Mouse (Mus musculus): ENCODE measurements around the gene Gm13289. TPM values are rescaled to one million over a fixed set of nuclear protein-coding genes. Genes with fewer than 3 reads are reported as not detected.
"Not testable (repeated sequence)": the region's sequence is repeated elsewhere in the genome, so short reads cannot be mapped to it uniquely, and the experiment has no call there.

The Gm13289 gene
- total and polyA plus RNA-seq, 3 experiments, result not detected

- in situ Hi-C loops (cut with MboI; ENCODE audit: low pct_ligation_motif_present, low pct_unique_long_range_greater_than_20kb, low sequenced_read_pairs); dilution Hi-C loops (cut with MboI; ENCODE audit: extremely low pct_ligation_motif_present, extremely low pct_unique_long_range_greater_than_20kb, low sequenced_read_pairs); H3K9me3 ChIP-seq (replicated peaks; ENCODE audit: low read length); H3K4me1 ChIP-seq (ENCODE audit: control insufficient read depth in 1 of 2, insufficient read depth in 2 of 2); DNase-seq (ENCODE audit: extremely low read depth); H3K79me2 ChIP-seq (replicated peaks; ENCODE audit: control insufficient read depth, extremely low read depth, insufficient read depth, poor library complexity, severe bottlenecking); H3K4me3 ChIP-seq (replicated peaks in 1 of 3; ENCODE audit: low read depth in 2 of 3, low read length in 2 of 3, poor library complexity in 1 of 3); H3K9ac ChIP-seq (ENCODE audit: insufficient read depth, low read depth); H3K36me3 ChIP-seq (replicated peaks in 1 of 2; ENCODE audit: control insufficient read depth in 1 of 2, insufficient read depth in 1 of 2, low read length in 1 of 2); H3K27ac ChIP-seq (ENCODE audit: insufficient read depth, low read depth): not testable (repeated sequence)
- peaks cover 11% of the 10 kb centered on the region for H3K27me3 ChIP-seq (replicated peaks)
- H3K4me2 ChIP-seq (ENCODE audit: insufficient read depth, low read depth, poor library complexity, severe bottlenecking), result peak within 1 kb of the TSS; percentile 32; the same call in 1 of the 2 replicates
Observed at GRCm38 (mm10) chr4:88802954-88803353, 26.2 kb downstream of the Gm13289 start, which contains the start of gene Gm13287. Gene Gm13287 (plus strand): TSS chr4:88803254.

DNA sequence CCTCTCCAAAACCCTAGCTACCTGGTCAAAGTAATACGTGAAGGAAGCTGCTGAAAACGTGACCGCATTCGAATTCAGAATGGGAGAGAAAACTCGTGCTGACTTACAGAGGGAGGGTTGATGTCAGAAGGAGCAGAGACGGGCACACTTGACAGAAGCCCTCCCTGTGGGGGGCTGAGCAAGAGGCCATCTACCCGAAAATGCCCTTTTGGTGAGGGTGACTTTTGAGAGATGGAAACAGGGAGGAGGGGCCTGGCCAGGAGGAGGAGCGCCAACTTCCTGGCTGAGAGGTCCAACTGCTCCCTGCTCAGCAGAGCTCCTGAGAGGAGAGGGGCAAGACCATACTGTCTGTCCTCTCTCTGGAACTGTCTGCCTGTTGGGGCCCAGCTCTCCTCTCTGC is 28.5 kb downstream of the Gm13289 start, which contains the start of gene Gm13288:
Gene Gm13288, plus strand, starts transcription at position 301 of the 400 bp plus-strand sequence.
- dilution Hi-C loops (cut with MboI; ENCODE audit: extremely low pct_ligation_motif_present, extremely low pct_unique_long_range_greater_than_20kb, low sequenced_read_pairs), result not testable (repeated sequence)

GRCm38 (mm10) chr4:88805761-88806160 is 29.0 kb downstream of the Gm13289 start:
- DNase-seq (ENCODE audit: extremely low read depth); H3K27ac ChIP-seq (ENCODE audit: insufficient read depth, low read depth); H3K9ac ChIP-seq (ENCODE audit: insufficient read depth, low read depth); H3K79me2 ChIP-seq (replicated peaks; ENCODE audit: control insufficient read depth, extremely low read depth, insufficient read depth, poor library complexity, severe bottlenecking); H3K36me3 ChIP-seq (replicated peaks in 1 of 2; ENCODE audit: control insufficient read depth in 1 of 2, insufficient read depth in 1 of 2, low read length in 1 of 2); in situ Hi-C loops (cut with MboI; ENCODE audit: low pct_ligation_motif_present, low pct_unique_long_range_greater_than_20kb, low sequenced_read_pairs); H3K4me1 ChIP-seq (ENCODE audit: control insufficient read depth in 1 of 2, insufficient read depth in 2 of 2); dilution Hi-C loops (cut with MboI; ENCODE audit: extremely low pct_ligation_motif_present, extremely low pct_unique_long_range_greater_than_20kb, low sequenced_read_pairs); H3K4me2 ChIP-seq (ENCODE audit: insufficient read depth, low read depth, poor library complexity, severe bottlenecking); H3K9me3 ChIP-seq (replicated peaks; ENCODE audit: low read length): not testable (repeated sequence)
- peak overlapping the region in 1 of 3 experiments; percentile 25 for H3K4me3 ChIP-seq (replicated peaks in 1 of 3; ENCODE audit: low read depth in 2 of 3, low read length in 2 of 3, poor library complexity in 1 of 3)
- H3K27me3 ChIP-seq (replicated peaks), result peaks cover 36% of the 10 kb centered on the region

More for the DNA sequence above, 28.5 kb downstream of the Gm13289 start, which contains the start of gene Gm13288:
- peak within 1 kb of the TSS in 1 of 3 experiments; percentile 25 for H3K4me3 ChIP-seq (replicated peaks in 1 of 3; ENCODE audit: low read depth in 2 of 3, low read length in 2 of 3, poor library complexity in 1 of 3)
- H3K4me1 ChIP-seq (ENCODE audit: control insufficient read depth in 1 of 2, insufficient read depth in 2 of 2); H3K4me2 ChIP-seq (ENCODE audit: insufficient read depth, low read depth, poor library complexity, severe bottlenecking); H3K79me2 ChIP-seq (replicated peaks; ENCODE audit: control insufficient read depth, extremely low read depth, insufficient read depth, poor library complexity, severe bottlenecking); H3K9ac ChIP-seq (ENCODE audit: insufficient read depth, low read depth); H3K36me3 ChIP-seq (replicated peaks in 1 of 2; ENCODE audit: control insufficient read depth in 1 of 2, insufficient read depth in 1 of 2, low read length in 1 of 2); DNase-seq (ENCODE audit: extremely low read depth); H3K27ac ChIP-seq (ENCODE audit: insufficient read depth, low read depth); H3K9me3 ChIP-seq (replicated peaks; ENCODE audit: low read length); in situ Hi-C loops (cut with MboI; ENCODE audit: low pct_ligation_motif_present, low pct_unique_long_range_greater_than_20kb, low sequenced_read_pairs): not testable (repeated sequence)
- peaks cover 30% of the 10 kb centered on the region for H3K27me3 ChIP-seq (replicated peaks)

- in situ Hi-C loops (cut with MboI; ENCODE audit: low pct_ligation_motif_present, low pct_unique_long_range_greater_than_20kb, low sequenced_read_pairs), result no loop called here
Observed at GRCm38 (mm10) chr4:88815928-88816327, 39.2 kb downstream of the Gm13289 start, which contains the start of gene Ifna7. Gene Ifna7 (plus strand): TSS chr4:88816228.

More at GRCm38 (mm10) chr4:88815928-88816327, 39.2 kb downstream of the Gm13289 start, which contains the start of gene Ifna7:
- no peak for DNase-seq (ENCODE audit: extremely low read depth)
- peaks cover 10% of the 10 kb centered on the region for H3K9me3 ChIP-seq (replicated peaks; ENCODE audit: low read length)
- no peak within 1 kb of the TSS for H3K27ac ChIP-seq (ENCODE audit: insufficient read depth, low read depth)
- no peaks in the 10 kb centered on the region for H3K4me1 ChIP-seq (ENCODE audit: control insufficient read depth in 1 of 2, insufficient read depth in 2 of 2)
- H3K27me3 ChIP-seq (replicated peaks), result peaks cover 46% of the 10 kb centered on the region
- no peaks in the 10 kb centered on the region for H3K79me2 ChIP-seq (replicated peaks; ENCODE audit: control insufficient read depth, extremely low read depth, insufficient read depth, poor library complexity, severe bottlenecking)
- H3K9ac ChIP-seq (ENCODE audit: insufficient read depth, low read depth), result no peak within 1 kb of the TSS
- TF ChIP-seq POLR2AphosphoS2 (IDR thresholded peaks at IDR 0.05; ENCODE audit: low read depth, low read length) (no peak), TBP (conservative IDR thresholded peaks at IDR 0.05; ENCODE audit: low read depth, low read length) (no peak), MXI1 (IDR thresholded peaks at IDR 0.05; ENCODE audit: low read depth, low read length) (no peak), ELF1 (IDR thresholded peaks at IDR 0.05; ENCODE audit: low read depth, low read length) (no peak), HCFC1 (IDR thresholded peaks at IDR 0.05; ENCODE audit: low read depth, low read length) (no peak), MAZ (IDR thresholded peaks at IDR 0.05; ENCODE audit: low read depth, low read length) (no peak), SIN3A (IDR thresholded peaks at IDR 0.05; ENCODE audit: low read length) (no peak), MAFK (IDR thresholded peaks at IDR 0.05; ENCODE audit: insufficient replicate concordance, low read length) (no peak), ZNF384 (IDR thresholded peaks at IDR 0.05; ENCODE audit: low read depth, low read length) (no peak), ZKSCAN1 (IDR thresholded peaks at IDR 0.05; ENCODE audit: borderline replicate concordance, low read depth, low read length) (no peak), USF2 (conservative IDR thresholded peaks at IDR 0.05; ENCODE audit: low read depth, low read length) (no peak), KAT2A (IDR thresholded peaks at IDR 0.05; ENCODE audit: insufficient replicate concordance, low read length) (no peak), GABPA (IDR thresholded peaks at IDR 0.05; ENCODE audit: insufficient replicate concordance, low read depth, low read length) (no peak), NRF1 (IDR thresholded peaks at IDR 0.05; ENCODE audit: low read depth, low read length) (no peak), RAD21 (IDR thresholded peaks at IDR 0.05; ENCODE audit: low read depth, low read length) (no peak), NELFE (IDR thresholded peaks at IDR 0.05; ENCODE audit: low read depth, low read length) (no peak), MAX (IDR thresholded peaks at IDR 0.05; ENCODE audit: low read length) (no peak), CHD1 (IDR thresholded peaks at IDR 0.05; ENCODE audit: low read depth, low read length) (no peak), POLR2A (IDR thresholded peaks at IDR 0.05; ENCODE audit: low read depth, low read length) (no peak), ZC3H11A (IDR thresholded peaks at IDR 0.05; ENCODE audit: low read depth, low read length) (no peak)
- no peak within 1 kb of the TSS for H3K4me2 ChIP-seq (ENCODE audit: insufficient read depth, low read depth, poor library complexity, severe bottlenecking)
- dilution Hi-C loops (cut with MboI; ENCODE audit: extremely low pct_ligation_motif_present, extremely low pct_unique_long_range_greater_than_20kb, low sequenced_read_pairs), result no loop called here
- no peak within 1 kb of the TSS for H3K4me3 ChIP-seq (replicated peaks in 1 of 3; ENCODE audit: low read depth in 2 of 3, low read length in 2 of 3, poor library complexity in 1 of 3)
- H3K36me3 ChIP-seq (replicated peaks in 1 of 2; ENCODE audit: control insufficient read depth in 1 of 2, insufficient read depth in 1 of 2, low read length in 1 of 2), result no peaks in the 10 kb centered on the region
